Mouse (Mus musculus) heart, adult 2 months (tissue): ENCODE measurements around the gene Cep97.

Experiments
- CTCF ChIP-seq: fragments of 200-600 bp; IDR thresholded peaks from 2 replicates; pipeline ENCODE4 v1.8.1; 2022; ENCODE audit warnings: antibody characterized with exemption, mild to moderate bottlenecking, moderate library complexity
- EP300 ChIP-seq: fragments of 200-500 bp; IDR thresholded peaks from 2 replicates; pipeline ENCODE4 v1.6.1; 2011; ENCODE audit warnings: low read depth, low read length, control low read depth; ENCODE audit not compliant: insufficient read depth
- POLR2A ChIP-seq: fragments of 200-500 bp; IDR thresholded peaks from 2 replicates; pipeline ENCODE4 v1.6.1; 2011; ENCODE audit warnings: mild to moderate bottlenecking, low read depth, low read length, control low read depth; ENCODE audit not compliant: insufficient read depth

- TF ChIP-seq CTCF (no peak), POLR2A (no peak), EP300 (no peak)
These were observed 38.1 kb upstream of the Cep97 start for GRCm38 (mm10) chr16:55972626-55973201.
